Mouse (Mus musculus) spleen, postnatal 10 days (tissue): Measurements from ENCODE around the gene Gm38394.

Source experiments
- DNase-seq, 2 experiments: peaks; one replicate each; pipeline ENCODE4 v3.0.0; 2021 to 2022; ENCODE audit warnings: low spot score in 2 of 2

Gene Gm38394

DNA sequence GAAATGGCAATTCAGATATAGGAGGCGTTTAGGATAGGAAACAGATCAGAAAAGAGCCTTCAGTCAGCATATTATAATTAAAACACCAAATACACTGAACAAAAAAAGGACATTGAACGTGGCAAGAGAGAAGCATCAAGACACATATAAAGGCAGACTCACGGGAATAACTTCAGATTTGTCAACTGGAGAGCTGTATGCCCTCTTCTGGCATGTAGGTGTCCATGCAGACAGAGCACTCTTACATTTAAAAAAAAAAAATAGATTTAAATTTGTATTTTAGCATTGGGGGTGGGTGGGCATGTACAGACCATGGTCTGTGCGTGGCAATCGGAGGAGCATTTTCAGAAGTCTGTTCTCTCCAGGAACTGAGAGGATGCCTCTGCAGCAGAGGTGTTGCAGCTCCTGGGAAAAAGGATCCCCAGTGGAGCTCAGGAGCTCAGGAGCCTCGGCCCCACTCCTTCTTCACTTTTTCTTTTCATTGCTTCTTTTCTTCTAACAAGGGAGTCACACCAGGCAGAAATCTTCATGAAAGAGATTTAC is 75.1 kb downstream of the Gm38394 start:
- DNase-seq: no peak

DNA sequence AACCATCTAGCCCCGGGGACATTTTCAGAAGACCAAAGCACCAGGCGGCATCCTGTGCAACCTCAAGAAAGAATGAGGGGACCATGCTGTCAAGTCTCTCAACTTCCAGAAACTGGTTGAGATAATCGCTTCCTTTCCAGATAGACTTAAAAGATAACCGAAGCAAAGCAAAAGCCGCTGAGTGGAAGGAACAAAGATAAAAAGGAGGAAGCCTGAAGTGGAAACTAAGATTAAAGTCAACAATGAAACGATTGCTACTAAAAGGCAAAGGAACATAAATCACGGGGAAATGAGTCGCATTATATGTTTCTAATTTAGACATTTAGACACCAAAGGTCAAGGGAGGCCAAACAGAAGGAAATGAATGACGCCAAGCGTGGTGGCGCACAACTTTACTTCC is 89.8 kb downstream of the Gm38394 start:
- no peak for DNase-seq
